Mouse (Mus musculus) c-Kit-positive CD71-positive TER-119-negative erythroid progenitor cells, embryonic 14.5 days (primary cell): ENCODE measurements around the gene Ntan1.
"Not testable (repeated sequence)": the region's sequence is repeated elsewhere in the genome, so short reads cannot be mapped to it uniquely, and the experiment has no call there.

Experiments
- DNase-seq: peaks from one replicate; pipeline ENCODE4 v3.0.0-alpha.2; 2013; ENCODE audit warnings: low read depth

Ntan1 gene

GRCm38 (mm10) chr16:13818560-13819393, at the start of gene Ntan1:
TSS of gene Ntan1 (plus strand) at chr16:13818845.
- peak; percentile 82 for DNase-seq

- not testable (repeated sequence) for DNase-seq
Measured at GRCm38 (mm10) chr16:13771603-13772002, 47.0 kb upstream of the Ntan1 start.

DNA sequence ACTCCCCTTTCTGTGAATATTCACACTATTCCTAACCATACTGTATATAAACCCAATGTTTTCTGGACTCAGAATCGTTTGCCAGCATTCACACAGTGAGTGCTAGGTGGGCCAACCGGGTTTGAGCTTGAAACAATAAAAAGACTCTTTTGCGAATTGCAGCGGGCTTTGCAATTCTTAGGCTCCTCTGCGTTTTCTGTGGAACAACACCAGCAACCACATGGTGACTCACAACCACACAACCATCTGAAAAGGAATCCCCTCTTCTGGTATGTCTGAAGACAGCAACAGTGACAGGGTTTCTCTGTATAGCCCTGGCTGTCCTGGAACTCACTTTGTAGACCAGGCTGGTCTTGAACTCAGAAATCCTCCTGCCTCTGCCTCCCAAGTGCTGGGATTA, 46.6 kb upstream of the Ntan1 start:
- DNase-seq, result not testable (repeated sequence)

DNA sequence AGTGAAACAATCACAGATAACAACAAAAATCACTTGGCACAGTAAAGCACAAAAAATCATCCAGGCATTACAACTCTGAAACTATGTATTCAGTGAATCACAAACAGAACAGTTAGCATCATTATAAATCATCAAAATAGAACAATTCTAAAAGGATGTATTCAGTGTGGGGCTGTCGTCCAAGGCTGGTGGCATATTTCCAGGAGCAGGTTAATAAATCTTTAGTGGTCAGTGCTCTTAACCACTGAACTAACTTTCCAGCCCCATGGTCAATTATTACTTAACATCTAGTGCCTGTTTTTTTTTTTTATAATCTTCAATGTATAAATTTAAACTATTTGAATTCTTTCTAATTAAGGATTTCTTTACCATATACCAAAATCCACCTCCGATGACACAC, 44.6 kb upstream of the Ntan1 start:
- not testable (repeated sequence) for DNase-seq

- not testable (repeated sequence) for DNase-seq
Measured at GRCm38 (mm10) chr16:13774651-13775050, 44.0 kb upstream of the Ntan1 start.

DNA sequence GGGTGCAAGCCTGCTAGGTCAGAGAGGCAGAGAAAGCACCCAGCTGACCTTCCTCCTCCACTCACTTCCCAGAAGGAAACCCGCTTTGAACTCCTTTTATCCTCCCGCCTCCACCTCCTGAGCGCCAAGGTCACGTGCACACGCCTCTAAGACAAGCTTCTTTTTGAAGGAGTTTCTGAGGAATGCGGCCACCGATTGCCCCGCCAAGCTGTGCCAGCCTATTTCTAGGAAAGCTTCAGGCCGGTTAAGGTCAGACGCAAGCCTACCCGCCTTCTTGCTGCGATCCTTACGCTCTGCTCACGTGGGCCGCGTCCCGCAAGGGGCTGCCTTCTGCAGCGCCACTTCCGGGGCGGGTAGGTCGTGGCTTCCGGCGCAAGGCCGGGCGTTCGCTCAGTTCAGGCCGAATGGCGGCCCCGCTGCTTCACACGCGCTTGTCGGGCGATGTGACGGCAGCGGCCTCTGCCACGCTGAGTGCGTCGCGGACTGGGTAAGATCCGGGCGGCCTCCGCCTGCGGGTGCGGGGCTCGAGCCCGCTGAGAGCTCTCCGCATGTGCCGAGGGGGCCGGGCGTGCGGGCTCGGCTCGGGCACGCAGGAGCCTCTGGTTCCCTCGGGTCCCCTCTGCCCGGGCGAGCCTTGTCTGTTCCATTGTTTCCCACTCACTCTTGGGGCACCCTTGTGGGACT, 38.1 kb upstream of the Ntan1 start, which contains the start of gene Rrn3:
Gene Rrn3, plus strand, starts transcription at position 356 of the 684 bp plus-strand sequence.
- peak; percentile 79 for DNase-seq

- DNase-seq, result peak; percentile 38
Measured at GRCm38 (mm10) chr16:13781216-13781615, 37.4 kb upstream of the Ntan1 start.

GRCm38 (mm10) chr16:13785932-13786331, 32.7 kb upstream of the Ntan1 start:
- DNase-seq, result no peak

GRCm38 (mm10) chr16:13793441-13793840, 25.2 kb upstream of the Ntan1 start:
- not testable (repeated sequence) for DNase-seq

GRCm38 (mm10) chr16:13796746-13797175, 21.9 kb upstream of the Ntan1 start:
- no peak for DNase-seq

DNA sequence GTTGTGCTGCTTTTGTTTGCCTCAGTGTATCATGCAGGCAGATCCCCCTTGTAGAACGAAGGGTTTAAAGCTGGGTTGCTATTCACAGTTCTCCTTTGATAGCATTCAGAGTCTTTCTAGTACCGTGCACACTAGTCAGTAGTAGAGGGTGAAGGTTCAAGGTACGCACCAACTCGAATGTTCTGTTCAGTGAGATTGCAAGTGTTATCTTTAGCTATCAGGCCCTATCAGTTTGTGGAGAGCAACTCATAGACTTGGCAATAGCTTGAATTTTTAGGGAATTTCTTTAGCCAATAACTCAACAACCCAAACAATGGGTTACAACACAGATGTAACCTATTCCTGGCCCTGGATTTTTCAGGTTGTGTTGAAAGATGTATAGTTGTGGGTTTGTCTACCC, 17.4 kb upstream of the Ntan1 start:
- DNase-seq, result no peak

DNA sequence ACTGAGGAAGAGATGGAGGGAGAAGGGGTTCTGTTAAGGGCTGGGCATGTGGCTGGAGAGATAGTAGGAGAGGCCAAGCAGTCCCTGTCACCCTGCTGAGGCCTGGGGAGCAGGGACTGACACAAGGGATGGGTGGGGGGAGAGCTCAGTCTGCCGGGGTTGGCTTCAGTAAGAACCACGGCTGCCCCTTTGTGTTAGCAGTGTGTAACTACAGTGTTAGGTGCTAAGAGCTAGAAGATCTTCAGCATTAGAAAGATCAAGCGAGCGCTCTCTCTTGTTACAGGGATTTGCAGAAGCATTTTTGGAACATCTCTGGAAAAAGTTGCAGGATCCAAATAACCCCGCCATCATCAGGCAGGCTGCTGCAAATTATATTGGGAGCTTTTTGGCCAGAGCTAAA, 14.0 kb upstream of the Ntan1 start:
- DNase-seq, result no peak

DNA sequence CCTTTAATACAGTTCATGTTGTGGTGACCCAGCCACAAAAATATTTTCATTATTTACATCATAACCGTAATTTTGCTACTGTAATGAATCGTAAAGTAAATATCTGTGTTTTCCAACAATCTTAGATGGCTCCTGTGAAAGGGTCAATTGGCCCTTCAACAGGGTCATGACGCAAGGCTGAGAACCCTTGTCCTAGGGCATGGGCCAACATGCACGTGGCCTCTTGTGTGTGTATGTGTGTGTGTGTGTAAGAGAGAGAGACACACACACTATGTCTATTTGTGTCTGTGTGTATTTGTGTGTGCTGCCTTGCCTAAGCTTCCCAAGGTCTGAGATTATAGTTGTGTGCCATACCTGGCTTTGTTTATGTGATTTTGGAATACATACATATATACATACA, 11.0 kb upstream of the Ntan1 start:
- no peak for DNase-seq

- DNase-seq, result no peak
Measured at GRCm38 (mm10) chr16:13808410-13808809, 10.2 kb upstream of the Ntan1 start.

- no peak for DNase-seq
Measured at GRCm38 (mm10) chr16:13812152-13812551, 6.5 kb upstream of the Ntan1 start.

DNA sequence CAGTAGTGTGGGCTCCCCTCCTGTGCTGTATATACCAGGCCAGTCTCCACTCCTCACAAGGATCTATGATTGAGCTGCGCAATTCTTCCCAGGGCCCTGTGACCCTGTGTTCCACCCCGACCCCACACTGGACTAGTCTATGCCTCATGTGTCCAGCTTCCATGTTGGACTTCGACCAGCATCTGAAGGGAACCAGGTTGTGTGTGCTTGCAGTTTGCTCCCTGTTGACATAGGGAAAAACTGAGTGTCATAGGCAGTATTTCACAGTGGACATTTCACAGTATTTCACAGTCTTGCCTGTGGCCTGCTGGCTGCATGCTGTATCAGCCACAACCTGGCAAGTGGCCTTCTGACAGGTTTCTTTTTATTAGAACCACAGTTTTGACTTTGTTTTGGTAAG, 5.4 kb upstream of the Ntan1 start:
- no peak for DNase-seq

DNA sequence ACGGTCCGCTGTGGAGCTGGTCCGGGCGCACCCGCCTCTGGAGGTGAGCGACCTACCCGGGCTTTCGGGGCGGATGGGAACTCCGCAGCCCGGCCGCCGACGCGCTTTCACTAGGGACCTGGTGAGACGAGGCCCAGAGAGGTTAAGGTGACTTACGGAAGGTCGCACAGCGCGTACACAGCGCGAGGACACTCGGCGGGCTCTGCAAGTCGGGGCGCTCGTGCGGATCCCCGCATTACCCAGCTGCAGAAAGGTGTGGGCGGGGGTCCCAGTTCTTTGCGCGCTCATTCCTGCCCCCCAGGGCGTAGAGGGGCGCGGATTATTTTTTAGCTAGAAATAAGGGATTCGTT, 724 bp downstream of the Ntan1 start:
- DNase-seq, result no peak

DNA sequence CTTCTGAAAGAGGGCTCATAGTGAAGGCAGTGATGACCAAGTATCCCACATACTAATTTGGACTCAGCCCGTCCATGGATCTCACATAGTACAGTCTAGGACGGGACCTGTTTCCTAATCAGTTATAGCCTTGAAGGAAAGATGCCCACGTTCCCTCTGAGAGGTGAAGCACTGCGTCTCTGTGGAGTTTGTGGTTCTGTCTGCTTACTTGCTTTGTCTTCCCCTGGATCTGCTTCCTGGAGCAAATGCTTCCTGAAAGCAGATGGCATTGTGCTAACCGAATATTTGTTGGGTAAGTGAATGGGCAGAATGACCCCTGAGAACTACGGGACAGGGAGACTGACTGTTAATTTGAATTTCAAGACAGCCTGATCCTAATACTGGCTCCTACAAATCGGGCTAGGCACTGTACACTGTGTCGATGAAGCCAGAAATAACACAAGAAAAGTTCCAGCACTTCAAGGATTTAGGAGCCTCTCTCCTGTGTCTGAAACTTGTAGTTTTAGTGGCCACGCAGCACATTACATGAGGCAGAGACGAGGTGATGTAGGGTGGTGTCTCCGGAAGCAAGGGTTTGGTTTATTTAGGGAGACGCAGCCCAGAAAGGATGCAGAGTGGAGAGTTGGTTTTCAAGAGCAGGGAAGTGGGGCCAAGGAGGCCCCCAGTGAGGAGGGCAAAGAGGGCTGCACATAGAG, 1.3 kb downstream of the Ntan1 start:
- DNase-seq, result no peak

GRCm38 (mm10) chr16:13820771-13821170, 2.1 kb downstream of the Ntan1 start:
- no peak for DNase-seq

- DNase-seq, result no peak
Measured at GRCm38 (mm10) chr16:13825781-13826490, 7.3 kb downstream of the Ntan1 start.

GRCm38 (mm10) chr16:13826511-13826910, 7.9 kb downstream of the Ntan1 start:
- no peak for DNase-seq

DNA sequence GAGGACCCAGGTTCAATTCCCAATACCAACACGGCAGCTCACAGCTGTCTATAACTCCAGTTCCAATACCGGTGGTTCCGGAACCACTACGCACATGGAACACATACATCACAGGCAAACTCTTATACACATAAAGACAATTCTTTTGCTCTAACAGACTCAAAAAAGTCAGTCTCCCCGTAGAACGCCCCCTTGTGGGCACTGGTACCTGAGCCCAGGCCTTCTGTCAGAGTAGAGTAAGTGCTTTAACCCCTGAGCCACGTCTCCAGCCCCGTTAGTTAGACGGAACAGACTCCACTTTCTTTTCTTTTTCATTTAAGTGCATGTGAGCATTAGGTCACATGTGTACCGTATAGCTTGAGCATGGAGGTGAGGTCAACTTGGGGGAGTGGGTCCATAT, 11.8 kb downstream of the Ntan1 start:
- DNase-seq, result no peak
